Mouse (Mus musculus) erythroblast, embryonic 14.5 days (primary cell): ENCODE data around the gene C2cd2l.

Source experiments
- GATA1 ChIP-seq: IDR thresholded peaks from 2 replicates; pipeline ENCODE4 v1.6.1; 2012; ENCODE audit warnings: low read length, inconsistent platforms, mixed read lengths
- TAL1 ChIP-seq: IDR thresholded peaks from 3 replicates; pipeline ENCODE4 v1.6.1; 2012; ENCODE audit warnings: low read length, inconsistent platforms, mixed read lengths

- TF ChIP-seq GATA1, result no peak
- TF ChIP-seq TAL1, result no peak
Observed at GRCm38 (mm10) chr9:44314257-44314547, 5.9 kb downstream of the C2cd2l start.
